Mouse (Mus musculus) testis, postnatal 10 days (tissue): ENCODE measurements around the gene Aurka.

Source experiments
- DNase-seq: peaks from one replicate; pipeline ENCODE4 v3.0.0; 2021; ENCODE audit warnings: low spot score

The Aurka gene

DNA sequence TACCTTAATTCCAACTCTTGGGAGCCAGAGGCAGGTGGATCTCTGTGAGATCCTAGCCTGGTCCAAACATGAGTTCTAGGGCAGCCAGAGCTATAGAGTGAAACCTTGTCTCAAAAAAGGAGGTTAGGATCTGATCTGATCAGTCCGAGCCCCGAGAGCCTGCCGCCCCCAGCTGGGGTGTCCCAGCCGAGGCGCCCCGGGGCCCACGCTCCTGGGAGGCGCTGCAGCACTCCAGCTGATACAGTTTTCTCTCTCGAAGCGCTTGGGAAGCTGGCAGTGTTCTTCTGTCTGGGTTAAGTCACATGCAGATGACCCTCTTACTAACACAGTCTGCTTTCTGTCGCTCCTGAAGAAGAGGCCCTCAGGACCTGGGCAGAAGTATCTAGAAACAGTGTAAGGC, 11.0 kb upstream of the Aurka start:
- DNase-seq = no peak

DNA sequence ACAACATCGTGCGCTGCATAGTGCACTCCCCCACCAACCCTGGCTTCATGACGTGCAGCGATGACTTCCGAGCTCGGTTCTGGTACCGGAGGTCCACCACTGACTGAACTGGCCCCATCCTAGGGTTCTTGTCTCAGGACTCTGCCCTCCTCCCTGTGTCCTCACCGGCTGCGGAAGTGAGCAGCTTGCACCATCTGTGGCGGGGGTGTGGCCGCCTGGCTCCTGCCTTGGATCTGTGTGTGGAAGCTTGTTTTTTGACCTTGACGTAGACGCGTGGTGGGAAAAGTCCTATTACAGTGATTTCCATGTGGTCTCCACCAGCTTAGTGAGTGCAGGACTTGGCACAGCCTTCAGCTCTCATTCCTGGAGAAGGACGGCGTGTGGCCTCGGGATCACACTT, 10.2 kb upstream of the Aurka start:
- DNase-seq = peak; percentile 54

GRCm38 (mm10) chr2:172378332-172378731, 8.0 kb upstream of the Aurka start:
- peak; percentile 69 for DNase-seq

GRCm38 (mm10) chr2:172376999-172377515, 6.7 kb upstream of the Aurka start:
- no peak for DNase-seq

DNA sequence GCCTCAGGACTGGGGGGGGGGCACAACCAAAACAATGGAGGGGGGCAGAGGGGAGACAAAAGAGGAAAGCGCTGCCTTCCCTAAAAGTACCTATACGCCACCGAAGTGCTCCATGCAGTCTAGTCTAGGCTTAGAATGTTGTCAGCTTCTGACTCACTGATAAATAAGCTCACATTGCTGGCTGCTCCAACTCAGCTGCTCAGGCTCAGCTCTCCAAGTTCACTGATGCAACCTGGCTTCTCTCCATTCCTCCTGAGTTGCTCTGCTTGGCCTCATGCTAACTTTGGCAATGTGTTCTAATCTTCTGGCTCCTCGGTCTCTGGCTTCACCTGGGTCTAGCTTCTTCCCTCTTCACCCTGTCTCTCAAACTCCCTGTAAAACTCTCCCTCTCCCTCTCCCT, 6.2 kb upstream of the Aurka start:
- DNase-seq = no peak

GRCm38 (mm10) chr2:172371258-172371657, 923 bp upstream of the Aurka start:
- no peak for DNase-seq

- no peak for DNase-seq
These were observed 7.2 kb downstream of the Aurka start for GRCm38 (mm10) chr2:172363176-172363575.

- no peak for DNase-seq
These were observed 14.5 kb downstream of the Aurka start for GRCm38 (mm10) chr2:172355833-172356232.

GRCm38 (mm10) chr2:172354761-172355160, 15.6 kb downstream of the Aurka start:
- DNase-seq = no peak

GRCm38 (mm10) chr2:172353218-172353617, 17.1 kb downstream of the Aurka start:
- DNase-seq = no peak

DNA sequence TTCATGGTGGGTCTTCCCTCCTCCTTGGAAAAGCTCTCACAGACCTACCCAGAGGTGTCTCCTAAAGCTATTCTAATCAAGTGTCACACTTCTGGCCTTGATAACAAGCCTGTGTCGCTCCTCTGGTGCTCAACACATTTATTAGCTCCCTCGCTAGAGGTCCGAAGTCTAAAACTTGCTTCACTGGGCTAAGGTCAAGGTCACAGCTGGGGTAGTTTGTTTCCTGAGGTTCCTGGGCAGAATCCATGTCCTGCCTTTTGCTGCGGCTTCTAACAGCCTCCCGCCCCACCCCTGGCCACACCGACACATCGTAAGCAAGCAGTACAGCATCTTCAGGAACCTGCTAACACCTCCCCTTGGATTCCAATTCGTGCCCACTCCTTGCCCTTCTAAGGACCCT, 19.6 kb downstream of the Aurka start:
- no peak for DNase-seq

- DNase-seq = no peak
These were observed 20.6 kb downstream of the Aurka start for GRCm38 (mm10) chr2:172349776-172350175.

DNA sequence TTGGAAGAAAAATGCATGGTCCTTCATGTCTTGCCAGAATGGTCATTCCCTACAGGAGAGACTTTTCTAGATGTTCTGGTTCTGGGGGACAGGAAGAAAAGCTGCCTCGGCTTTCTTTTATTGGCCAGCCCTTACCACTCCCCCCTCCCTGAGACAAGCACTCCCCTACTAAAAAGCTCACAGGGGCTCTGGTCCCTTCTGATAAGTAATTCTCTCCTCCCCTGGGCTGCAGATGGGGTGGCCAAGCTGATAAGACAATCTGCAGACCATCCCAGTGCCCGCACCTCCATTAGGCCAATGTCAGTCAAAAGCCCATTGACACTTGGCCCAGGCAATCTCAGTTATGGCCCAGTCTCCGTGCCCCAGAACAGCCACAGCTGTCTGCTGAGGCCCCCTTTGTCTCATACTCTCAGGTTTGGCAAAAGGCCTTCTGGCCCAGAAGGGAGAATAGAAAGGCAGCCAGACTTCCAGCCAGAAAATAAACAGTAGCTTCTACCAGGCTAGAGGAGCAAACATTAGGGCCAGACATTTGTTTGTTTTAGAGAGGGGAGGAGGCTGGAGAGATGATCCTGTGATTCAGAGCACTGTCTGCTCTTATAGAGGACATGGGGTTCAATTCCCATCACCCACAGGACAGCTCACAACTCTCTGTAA, 21.9 kb downstream of the Aurka start:
- DNase-seq = no peak

- no peak for DNase-seq
These were observed 23.3 kb downstream of the Aurka start for GRCm38 (mm10) chr2:172346933-172347611.

- DNase-seq = peak; percentile 53
These were observed 24.1 kb downstream of the Aurka start for GRCm38 (mm10) chr2:172346034-172346929.

GRCm38 (mm10) chr2:172345258-172345738, 25.0 kb downstream of the Aurka start, which contains the start of gene Fam210b:
TSS of gene Fam210b (plus strand) at chr2:172345565.
- peak; percentile 97 for DNase-seq

DNA sequence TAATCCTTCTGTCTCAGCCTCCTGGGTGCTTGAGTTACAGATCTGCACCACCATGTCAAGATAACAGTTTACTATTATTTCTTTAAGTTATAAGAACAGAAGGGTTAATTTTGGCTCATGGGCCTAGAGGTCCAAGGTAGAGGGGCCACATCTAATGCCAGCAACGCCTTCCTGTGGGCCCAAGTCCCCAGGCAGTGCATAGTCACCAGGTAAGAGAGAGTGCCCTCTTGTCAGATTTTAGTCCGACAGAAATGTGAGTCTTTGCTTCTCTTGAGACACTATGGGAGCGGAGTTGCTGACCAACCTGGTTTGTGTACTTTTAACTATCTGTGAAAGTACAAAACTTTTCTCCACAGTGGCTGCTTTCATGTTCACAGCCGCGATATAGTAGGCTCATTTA, 25.7 kb downstream of the Aurka start:
- DNase-seq = no peak

- DNase-seq = no peak
These were observed 26.6 kb downstream of the Aurka start for GRCm38 (mm10) chr2:172343751-172344150.

- no peak for DNase-seq
These were observed 28.7 kb downstream of the Aurka start for GRCm38 (mm10) chr2:172341606-172342005.

DNA sequence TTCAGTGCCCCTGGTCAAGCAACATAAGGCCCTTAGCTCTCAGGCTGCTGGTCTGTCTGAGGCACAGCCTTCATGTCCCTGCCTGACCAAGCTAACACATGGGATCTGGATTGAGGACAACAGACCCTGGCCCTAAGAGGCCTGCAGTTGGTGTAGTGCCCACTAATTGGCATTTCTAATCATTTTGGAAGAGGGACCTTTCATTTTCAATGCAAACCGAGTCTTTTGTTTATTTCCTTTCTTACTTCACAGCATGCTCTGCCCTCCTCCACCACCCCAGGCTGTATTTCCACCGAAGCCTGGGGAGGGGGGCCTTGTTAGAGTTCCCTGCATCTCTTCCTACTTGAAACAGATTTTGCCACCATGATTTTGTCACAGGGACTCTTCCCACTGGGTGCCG, 29.4 kb downstream of the Aurka start:
- no peak for DNase-seq

- DNase-seq = no peak
These were observed 32.0 kb downstream of the Aurka start for GRCm38 (mm10) chr2:172338206-172338942.

- DNase-seq = peak; percentile 73
These were observed 41.2 kb downstream of the Aurka start for GRCm38 (mm10) chr2:172329179-172329578.
